Mouse (Mus musculus): ENCODE results near the gene Itgb5. TPM values are rescaled to one million over a fixed set of nuclear protein-coding genes. Genes with fewer than 3 reads are reported as not detected.

Gene Itgb5
- total RNA-seq, 2 experiments from 2014 or later: 25.9 to 27.8 TPM

DNA sequence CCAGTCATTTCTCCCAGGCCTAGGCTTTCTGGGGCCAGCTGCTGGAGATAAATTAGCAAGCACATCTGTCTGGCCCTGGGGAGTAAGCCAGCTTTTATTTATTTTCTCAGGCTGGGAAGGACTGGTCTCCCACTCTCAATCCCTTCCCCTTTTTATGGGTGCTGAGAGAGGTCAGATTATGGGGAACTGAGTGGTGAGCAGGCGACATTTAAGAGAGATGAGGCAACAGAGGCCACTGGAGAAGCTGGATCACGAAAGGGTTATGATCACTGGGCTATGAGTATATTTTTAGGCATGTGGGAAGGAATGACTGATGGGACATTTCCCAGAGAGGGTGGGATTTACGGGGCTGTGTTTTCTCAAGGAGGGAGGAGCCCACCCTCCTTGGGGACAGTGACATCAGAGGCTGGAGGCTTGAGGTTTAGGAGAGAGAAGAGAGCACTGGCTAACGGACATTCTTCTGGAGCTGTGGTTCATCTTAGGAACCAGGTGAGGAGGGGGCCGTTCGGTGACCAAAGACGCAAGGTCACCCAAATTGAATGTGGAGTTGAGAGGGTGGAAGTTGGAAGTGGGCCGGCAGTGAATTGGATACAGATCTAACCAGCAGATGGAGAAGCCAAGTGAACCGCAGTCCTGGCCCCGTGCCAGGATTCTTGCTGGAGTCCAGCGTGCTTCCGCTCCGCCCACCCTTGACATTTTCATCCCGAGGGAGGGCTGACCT is 62.3 kb downstream of the Itgb5 start:
- peak; percentile 67 to 92 for DNase-seq (ENCODE audit: extremely low spot score in 1 of 2, low spot score in 2 of 2)
- intact Hi-C loops (cut with DNase I): no loop called here

DNA sequence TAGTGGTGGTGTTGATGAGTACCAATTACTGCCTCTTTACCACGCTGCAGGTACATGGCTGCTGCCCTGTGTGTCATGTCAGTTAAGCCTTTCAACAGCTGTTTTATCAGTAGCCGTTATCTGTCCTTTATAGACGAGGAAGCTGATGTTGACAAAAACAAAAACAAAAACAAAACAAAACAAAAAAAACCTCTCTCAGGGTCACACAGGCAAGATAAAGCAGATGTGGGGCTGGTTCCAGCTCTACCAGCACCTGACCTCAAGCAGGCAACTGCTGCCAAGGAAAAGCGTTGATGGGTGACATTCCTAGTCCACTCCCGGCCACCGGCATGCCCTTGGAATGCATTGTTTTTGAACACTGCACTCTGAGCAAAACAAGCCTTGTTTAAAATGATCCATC is 63.1 kb downstream of the Itgb5 start:
- no peak for DNase-seq (ENCODE audit: extremely low spot score in 1 of 2, low spot score in 2 of 2)
- intact Hi-C loops (cut with DNase I): no loop called here

DNA sequence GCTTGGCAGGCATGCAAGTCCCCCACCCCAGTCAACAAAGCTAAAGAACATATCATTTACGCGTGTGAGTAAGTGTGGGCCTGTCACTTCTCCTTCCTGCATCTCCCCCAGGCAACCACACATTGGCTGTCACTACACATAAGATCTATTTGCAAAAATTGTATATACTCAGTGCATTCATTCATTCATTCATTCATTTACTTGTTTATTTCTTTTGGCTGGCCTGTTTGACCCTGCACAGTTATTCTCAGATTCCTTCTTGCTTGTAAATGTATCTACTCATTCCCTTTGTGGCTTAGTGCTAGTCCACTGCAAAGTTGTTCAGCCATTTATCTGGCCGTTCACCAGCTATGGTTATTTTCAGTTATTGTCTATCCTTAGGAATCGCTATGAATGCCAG is 64.3 kb downstream of the Itgb5 start:
- no peak for DNase-seq (ENCODE audit: extremely low spot score in 1 of 2, low spot score in 2 of 2)
- intact Hi-C loops (cut with DNase I): no loop called here

DNA sequence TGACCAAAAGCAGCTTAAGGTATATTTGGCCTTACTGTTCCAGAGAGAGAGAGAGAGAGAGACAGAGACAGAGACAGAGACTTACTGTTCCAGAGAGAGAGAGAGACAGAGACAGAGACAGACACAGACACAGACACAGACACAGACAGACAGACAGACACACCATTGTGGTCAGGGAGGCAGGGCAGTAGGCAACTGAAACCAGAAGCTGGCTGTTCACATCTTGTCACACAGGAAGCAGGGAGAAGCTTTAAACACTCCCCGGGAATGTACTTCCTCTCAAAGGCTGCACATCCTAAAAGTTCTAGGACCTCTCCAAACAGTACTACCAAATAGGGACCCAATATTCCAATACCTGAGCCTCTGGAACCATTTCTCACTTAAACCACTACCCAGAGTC is 65.0 kb downstream of the Itgb5 start:
- DNase-seq (ENCODE audit: extremely low spot score in 1 of 2, low spot score in 2 of 2): no peak
- intact Hi-C loops (cut with DNase I): no loop called here

DNA sequence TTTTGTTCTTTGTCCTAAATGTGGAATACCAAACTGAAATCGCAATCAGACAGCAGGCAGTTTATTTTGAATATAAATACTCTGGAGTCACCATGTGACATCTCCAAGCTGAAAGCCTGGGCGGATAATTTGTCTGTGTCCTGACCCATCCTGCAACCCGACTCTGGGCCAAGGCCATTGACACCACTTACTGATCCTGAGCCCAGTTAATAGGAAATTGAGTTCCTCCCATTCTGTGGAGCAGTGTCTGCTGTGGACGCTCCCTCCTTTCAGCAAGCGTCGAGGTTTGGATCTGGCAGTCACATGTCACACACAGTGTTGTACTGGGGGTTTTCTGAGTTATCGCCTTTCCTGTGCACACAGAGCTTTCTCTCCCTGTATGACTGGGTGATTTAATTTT is 66.2 kb downstream of the Itgb5 start:
- DNase-seq (ENCODE audit: extremely low spot score in 1 of 2, low spot score in 2 of 2): no peak
- intact Hi-C loops (cut with DNase I): no loop called here

DNA sequence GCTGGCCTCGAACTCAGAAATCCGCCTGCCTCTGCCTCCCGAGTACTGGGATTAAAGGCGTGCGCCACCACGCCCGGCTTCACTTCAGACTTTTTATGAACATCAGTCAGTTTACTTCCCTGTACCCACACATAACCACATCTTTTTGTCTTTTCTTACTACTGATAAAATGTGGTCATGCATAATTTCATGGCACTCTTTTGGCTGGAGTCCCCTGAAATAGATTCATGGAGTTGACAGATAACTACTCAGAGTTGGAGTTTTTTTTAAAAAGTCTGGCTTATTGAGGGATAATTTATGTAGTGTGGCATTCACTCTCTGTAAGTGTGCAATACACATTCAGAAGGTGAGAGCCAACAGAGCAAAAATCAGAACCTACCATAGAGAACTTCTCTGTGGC is 67.3 kb downstream of the Itgb5 start:
- no peak for DNase-seq (ENCODE audit: extremely low spot score in 1 of 2, low spot score in 2 of 2)
- intact Hi-C loops (cut with DNase I): no loop called here

DNA sequence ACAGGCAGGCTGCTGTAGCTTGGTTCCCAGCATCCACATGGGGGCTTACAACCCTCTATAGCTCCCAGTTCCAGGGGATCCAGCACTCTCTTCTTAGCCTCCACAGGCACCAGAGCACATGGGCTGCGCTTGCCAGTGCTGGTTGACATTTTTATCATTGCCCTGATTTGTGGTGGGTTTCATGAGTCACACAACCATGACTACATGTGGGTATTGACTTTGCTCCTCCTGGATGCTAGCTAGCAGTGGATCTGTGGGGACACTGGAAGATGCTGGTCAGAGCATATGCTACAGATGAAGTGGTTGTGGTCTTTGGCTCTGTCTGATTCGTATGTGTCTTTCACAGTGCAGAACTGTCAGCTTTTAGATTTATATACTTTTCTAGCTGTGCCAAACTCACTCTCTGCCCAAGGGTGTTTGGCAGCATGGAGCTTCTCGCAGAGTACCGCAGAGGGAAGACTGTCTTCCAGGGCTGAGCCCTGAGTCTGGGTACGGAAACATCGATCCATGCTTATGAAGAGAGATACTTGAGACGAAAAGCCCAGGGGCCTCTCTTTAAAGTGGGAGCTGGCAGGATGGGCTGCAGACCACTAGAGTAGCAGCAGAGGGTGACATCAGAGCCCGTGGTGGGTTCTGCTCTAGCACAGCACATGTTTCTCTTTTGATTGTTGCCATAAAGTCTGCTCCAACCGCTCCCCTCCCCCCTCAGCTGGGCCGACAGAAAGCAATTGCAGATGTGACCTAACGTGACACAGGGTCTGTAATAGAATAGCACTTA is 74.4 kb downstream of the Itgb5 start:
- DNase-seq (ENCODE audit: extremely low spot score in 1 of 2, low spot score in 2 of 2): no peak
- intact Hi-C loops (cut with DNase I): no loop called here

DNA sequence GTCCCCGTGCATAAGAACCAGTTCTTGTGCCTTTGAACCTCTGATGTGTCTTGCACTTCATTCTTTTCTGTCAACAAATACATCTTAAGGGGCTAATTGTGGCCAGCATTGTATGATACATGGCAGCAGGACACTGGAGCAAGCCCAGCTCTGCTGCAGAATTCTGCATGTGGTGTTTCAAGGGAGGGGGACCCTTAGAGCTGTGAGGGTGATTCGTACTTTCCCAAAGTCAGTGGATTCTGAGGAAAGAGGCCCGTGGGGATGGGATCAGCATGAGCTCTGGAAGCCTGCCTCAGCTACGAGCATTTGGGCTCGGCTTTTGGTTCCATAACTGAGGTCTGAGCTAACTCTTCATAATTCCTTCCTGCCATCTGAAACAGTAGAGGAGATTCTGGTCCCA is 75.1 kb downstream of the Itgb5 start:
- intact Hi-C loops (cut with DNase I): no loop called here
- DNase-seq (ENCODE audit: extremely low spot score in 1 of 2, low spot score in 2 of 2): no peak

DNA sequence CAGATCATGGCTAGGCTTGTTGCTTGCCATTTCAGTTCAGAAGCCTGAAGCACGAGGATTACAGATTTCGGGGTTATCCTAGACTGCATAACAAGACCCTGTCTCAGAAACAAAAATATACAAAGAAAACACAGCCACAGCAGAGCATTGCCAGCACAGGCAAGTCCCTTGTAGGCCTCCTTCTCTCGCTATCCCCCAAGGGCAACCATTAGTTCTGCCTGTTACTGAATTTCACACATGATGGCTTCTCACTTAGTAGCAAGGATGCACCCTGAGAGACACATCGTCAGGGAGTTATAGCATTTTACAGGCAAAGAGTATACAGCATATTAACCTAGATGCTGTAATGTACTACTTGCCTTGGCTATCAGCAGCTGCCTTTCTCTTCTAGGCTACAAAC is 78.8 kb downstream of the Itgb5 start:
- intact Hi-C loops (cut with DNase I): no loop called here
- no peak for DNase-seq (ENCODE audit: extremely low spot score in 1 of 2, low spot score in 2 of 2)

DNA sequence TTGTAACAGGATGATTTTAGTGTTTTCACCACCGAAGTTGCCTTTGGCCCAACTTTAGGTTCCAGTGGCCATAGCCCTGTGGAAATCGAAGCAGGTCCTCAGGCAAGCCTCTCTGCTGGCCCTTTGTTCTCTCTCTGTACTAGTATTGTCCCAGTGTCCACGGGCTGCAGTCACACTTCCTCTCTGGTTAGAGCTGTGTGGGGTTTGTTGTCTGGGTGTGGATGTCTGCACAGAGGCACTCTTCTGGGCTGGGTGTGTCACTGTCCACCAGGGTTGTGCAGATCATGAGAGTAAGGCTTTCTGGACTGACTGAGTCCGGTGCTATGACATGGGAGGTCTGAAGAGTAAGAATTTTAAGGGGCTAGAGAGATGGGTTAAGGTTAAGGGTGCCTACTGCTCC is 85.5 kb downstream of the Itgb5 start:
- intact Hi-C loops (cut with DNase I): no loop called here
- no peak for DNase-seq (ENCODE audit: extremely low spot score in 1 of 2, low spot score in 2 of 2)

DNA sequence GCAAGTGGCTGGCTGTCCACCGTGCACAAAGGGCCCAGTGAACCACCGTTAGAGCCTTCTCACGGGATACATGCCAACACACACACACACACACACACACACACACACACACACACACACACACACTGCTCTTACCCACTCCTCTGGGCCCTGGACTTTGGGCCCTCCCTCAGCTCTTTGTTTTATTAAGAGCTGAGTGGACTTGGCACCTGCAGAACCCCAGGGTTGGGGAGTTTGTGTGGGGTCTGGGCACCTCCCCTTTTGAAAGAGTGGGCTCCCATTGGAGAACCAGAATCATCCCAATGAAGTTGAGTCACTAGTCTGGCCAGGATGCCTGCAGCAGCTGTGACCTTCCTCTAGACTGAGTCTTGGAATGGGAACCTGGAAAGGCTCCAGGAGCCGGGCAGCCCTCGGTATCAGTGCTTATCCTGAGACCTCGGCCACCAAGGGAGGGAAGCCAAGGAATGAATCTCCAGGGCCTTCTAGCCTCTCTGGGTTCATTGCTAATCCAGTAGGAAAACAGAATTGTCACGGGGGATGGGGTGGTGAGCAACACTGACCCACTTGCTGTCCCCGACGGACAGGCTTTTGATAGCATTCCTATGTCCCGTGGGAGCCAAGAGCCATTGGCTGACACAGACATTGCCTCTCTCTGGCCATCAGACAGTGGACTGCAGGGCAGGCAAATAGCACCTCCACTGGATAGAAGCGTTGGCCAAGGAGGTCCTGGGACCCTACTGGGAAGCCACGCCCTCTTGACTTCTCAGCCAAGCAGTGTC is 87.2 kb downstream of the Itgb5 start:
- peak in 1 of 2 experiments; percentile 83 for DNase-seq (ENCODE audit: extremely low spot score in 1 of 2, low spot score in 2 of 2)
- intact Hi-C loops (cut with DNase I): no loop called here

DNA sequence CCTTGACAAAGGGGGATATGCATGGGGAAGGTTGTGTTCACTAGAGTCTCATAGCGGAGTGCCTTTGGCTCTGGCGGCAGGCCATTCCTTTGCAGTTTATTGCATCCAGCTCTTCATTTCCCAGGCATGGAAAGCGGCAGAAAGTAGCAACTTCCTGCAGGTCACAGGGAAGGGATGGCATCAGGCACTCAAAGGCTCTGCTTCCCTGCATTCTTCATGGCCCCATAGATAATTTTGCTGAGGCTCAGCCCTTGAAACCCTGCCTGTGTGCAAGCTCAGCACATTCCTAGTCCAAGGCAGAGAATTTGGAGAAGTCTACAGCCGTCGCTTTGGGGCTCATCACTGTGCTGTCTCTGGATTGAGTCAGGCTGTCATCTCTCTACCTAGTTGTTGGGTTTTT is 87.9 kb downstream of the Itgb5 start:
- no peak for DNase-seq (ENCODE audit: extremely low spot score in 1 of 2, low spot score in 2 of 2)
- intact Hi-C loops (cut with DNase I): no loop called here

DNA sequence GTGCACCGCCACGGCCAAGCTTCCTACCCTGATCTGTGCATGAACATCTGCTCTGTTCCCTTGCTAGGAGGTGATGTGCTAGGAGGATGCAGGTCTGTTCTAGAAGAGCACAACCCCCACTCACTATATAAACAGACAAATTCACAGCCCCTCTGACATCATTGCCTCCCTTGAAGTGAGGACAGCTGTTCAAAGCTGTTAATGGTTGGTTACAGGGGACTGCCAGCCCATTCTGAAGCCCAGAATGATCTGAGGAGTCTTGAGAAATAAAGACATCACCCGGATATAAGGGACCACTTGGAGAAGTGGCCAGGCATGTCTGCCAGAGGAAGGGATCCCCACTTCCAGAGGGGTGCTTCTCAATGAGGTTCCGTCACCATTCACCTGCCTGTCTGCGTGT is 88.5 kb downstream of the Itgb5 start:
- intact Hi-C loops (cut with DNase I): no loop called here
- no peak for DNase-seq (ENCODE audit: extremely low spot score in 1 of 2, low spot score in 2 of 2)

DNA sequence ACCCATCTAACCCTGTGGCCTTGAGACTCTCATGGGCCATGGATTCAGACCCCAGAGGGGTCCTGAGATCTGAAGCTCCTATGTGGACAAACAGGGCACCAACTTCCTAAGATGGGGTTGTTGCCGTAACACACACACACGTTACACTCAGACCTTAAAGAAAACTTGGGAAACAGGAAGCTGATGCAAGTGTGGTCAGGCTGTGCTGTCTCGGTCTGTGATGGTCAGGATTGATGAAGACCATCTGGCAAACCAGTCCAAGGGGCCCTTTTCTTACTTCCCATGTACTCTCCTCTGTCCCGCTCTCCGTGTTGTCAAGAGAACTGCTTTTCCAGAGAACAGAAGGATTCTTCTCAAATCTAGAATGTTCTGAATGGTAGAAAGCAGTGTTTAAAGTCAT is 92.0 kb downstream of the Itgb5 start:
- DNase-seq (ENCODE audit: extremely low spot score in 1 of 2, low spot score in 2 of 2): no peak
- intact Hi-C loops (cut with DNase I): no loop called here

DNA sequence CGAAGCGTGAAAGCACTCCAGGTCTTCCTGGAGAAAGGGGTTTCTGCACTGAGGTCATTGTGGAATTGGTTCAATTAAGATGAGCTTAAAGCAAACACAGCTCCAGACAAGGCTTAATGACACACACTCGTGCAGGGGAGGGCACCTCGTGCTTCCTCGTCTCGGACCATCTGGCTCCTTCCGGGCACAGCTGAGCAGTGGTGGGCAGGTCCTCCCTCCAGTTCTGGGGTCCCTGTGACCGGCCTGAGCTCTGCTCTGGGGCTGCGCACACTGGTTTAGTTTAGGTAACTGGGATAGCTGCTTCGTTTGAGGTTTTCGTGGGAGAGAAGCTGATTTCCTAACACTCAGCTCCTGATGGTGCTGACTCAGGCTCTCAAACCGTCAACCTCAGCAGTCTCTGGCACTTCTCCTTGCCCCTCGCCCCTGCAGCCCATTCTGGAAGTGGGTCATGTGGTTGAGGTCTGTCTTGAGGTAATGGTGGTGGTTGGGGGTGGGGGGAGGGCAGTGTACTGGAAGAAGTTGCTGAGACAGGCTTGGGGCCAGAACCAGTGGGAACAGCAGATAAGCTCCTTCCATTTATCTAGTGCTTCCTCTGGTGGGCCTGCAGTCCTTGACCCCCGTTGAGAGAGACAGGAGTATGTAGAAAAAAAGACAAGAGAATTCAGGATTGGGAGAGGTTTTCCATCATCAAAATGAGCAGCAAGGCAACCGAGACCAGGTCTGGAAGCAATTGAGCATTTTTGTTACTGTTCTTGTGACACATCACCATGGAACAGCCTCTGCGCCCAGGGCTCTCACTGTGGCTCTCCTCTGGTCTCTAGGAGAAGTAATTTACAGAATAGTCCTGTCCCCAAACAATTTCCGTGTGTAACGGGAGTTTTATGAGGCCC is 92.9 kb downstream of the Itgb5 start:
- intact Hi-C loops (cut with DNase I): no loop called here
- DNase-seq (ENCODE audit: extremely low spot score in 1 of 2, low spot score in 2 of 2): peak; percentile 45 to 50

DNA sequence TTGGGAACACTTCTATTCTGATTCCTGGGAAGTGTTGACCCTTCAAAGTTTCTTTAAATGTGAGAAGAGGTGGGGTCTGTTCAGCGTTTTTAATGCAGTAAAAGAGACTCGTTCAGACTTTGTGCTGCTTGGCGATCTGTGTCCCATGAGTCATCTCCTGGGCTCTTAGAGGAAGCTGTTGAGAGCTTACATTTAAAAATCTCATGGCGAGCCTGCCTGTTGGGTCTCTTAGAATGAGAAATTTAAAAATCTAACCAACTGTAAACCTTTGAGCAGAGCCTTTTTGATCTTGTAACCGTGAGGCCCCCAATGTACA is 93.5 kb downstream of the Itgb5 start:
- intact Hi-C loops (cut with DNase I): no loop called here

DNA sequence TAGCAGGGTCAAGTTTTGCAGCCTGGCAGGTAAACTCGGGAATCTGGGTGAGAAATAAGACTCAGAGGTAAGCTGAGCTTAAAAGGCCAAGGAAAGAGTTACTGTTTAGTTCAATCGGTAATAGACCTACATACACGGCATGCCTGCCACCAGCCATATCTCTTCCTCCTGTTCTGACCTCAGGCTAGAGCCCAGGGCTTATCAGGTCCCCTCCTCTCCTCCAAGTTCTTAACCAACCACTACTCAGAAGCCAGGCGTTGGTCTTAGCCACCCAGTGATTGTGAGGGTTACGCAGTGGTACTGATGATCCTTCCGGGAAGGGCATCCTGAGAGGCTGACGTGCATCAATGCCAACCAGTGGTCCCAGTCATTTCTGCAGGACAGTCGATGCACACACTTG is 94.3 kb downstream of the Itgb5 start:
- DNase-seq (ENCODE audit: extremely low spot score in 1 of 2, low spot score in 2 of 2): no peak
- intact Hi-C loops (cut with DNase I): no loop called here

More for the DNA sequence above, 93.5 kb downstream of the Itgb5 start:
- DNase-seq (ENCODE audit: extremely low spot score in 1 of 2, low spot score in 2 of 2): no peak

DNA sequence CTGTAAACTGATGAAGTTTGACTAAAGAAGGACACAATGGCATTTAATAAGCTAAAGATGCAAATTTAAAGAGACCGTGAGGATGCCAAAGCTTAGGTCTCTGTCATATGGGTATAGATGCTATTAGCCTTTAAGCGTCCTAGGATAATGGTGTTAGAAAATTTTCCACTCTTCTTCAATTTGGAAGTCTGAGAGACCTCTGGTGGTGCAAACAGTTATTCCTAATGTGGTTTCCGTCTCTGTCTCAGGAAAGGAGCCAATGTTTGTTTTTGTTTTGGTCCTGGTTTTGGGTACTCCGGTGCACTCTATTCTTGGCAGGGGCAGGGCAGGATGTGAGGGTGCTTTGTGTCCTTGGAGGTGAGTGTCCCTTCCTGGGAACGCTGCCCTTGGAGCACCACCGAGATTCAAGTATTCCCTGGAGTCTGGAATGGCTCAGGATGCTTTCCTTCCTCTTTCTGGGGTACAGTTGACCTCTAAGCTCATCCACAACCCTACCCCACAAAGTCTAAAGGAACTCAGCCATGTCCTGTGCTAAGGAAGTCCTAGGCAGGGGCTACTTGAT is 97.9 kb downstream of the Itgb5 start:
- intact Hi-C loops (cut with DNase I): no loop called here
- DNase-seq (ENCODE audit: extremely low spot score in 1 of 2, low spot score in 2 of 2): no peak
